Mouse (Mus musculus): ENCODE data around the gene Tpm1.

DNA sequence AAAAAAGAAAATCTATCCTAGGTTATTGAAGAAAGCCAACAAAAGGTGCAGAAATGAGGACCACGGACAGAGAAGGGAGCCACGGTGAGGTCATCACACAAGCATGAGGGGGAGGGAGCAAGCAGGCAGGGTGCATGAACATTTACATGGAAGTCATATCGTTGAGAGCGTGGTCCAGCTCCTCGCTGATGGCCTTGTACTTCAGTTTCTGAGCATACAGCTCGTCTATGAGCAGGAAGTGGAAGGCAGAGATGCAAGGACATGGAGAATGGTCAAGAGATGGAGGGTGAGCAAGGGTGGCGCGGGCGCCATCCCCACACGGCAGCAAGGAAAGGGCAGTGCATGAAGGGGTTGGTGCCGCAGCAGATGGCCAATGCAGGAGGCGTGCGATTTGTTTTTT is 19.7 kb downstream of the Tpm1 start:
- TF ChIP-seq CTCF (IDR thresholded peaks at IDR 0.05; ENCODE audit: borderline replicate concordance, insufficient read depth, low read length) (no peak), POLR2A (IDR thresholded peaks at IDR 0.05; ENCODE audit: low read depth, low read length) (no peak)
